Mouse (Mus musculus) small intestine, adult 2 months (tissue): Measurements from ENCODE around the gene Nsg2. TPM values are rescaled to one million over a fixed set of nuclear protein-coding genes. Genes with fewer than 3 reads are reported as not detected.
"Not testable (repeated sequence)": the region's sequence is repeated elsewhere in the genome, so short reads cannot be mapped to it uniquely, and the experiment has no call there.

ENCODE experiments used
- H3K27ac ChIP-seq: fragments of 200-500 bp; 2 replicates; pipeline ENCODE4 v1.5.1; 2012; ENCODE audit warnings: low read depth, low read length, control low read depth, inconsistent platforms; ENCODE audit not compliant: insufficient read depth
- H3K27me3 ChIP-seq: fragments of 200-500 bp; 2 replicates; pipeline ENCODE4 v1.6.1; 2012; ENCODE audit warnings: mild to moderate bottlenecking, moderate library complexity, low read length, inconsistent platforms; ENCODE audit not compliant: control insufficient read depth, insufficient read depth
- H3K36me3 ChIP-seq: fragments of 200-500 bp; 2 replicates; pipeline ENCODE4 v1.6.1; 2012; ENCODE audit warnings: mild to moderate bottlenecking, low read length, control low read depth, inconsistent platforms; ENCODE audit not compliant: control insufficient read depth, insufficient read depth
- H3K4me1 ChIP-seq: fragments of 200-500 bp; 2 replicates; pipeline ENCODE4 v1.6.1; 2012; ENCODE audit warnings: low read length, inconsistent platforms, mixed read lengths; ENCODE audit not compliant: control insufficient read depth, insufficient read depth, insufficient read length
- H3K4me3 ChIP-seq: fragments of 200-500 bp; 2 replicates; pipeline ENCODE4 v1.5.1; 2012; ENCODE audit warnings: low read depth, mild to moderate bottlenecking, control low read depth, inconsistent platforms, low read length, moderate library complexity
- CTCF ChIP-seq: fragments of 200-500 bp; IDR thresholded peaks from 2 replicates; pipeline ENCODE4 v1.5.1; 2012; ENCODE audit warnings: low read depth, mild to moderate bottlenecking, control low read depth, inconsistent platforms, low read length, moderate library complexity, mixed read lengths; ENCODE audit not compliant: insufficient replicate concordance, insufficient read length; ENCODE audit errors: extremely low read depth
- POLR2A ChIP-seq: fragments of 200-500 bp; IDR thresholded peaks from 2 replicates; pipeline ENCODE4 v1.6.1; 2012; ENCODE audit warnings: low read depth, mild to moderate bottlenecking, control low read depth, inconsistent platforms, low read length, moderate library complexity
- whole genome bisulfite sequencing: fragments of 180-500 bp; shearing (Covaris S2); methylation state at CpG from one replicate; pipeline ENCODE4 v1.1.7; 2018; 5-methylcytosine and 5-hydroxymethylcytosine counted together
- polyA plus RNA-seq: library from polyadenylated mRNA; depleted of rRNA; stranded (reverse); fragments of >200 nt; gene quantifications from 2 replicates; pipeline ENCODE4 v1.2.3, GENCODE M21; 2012

Gene Nsg2
- polyA plus RNA-seq, 1 experiment: 1.8 TPM

DNA sequence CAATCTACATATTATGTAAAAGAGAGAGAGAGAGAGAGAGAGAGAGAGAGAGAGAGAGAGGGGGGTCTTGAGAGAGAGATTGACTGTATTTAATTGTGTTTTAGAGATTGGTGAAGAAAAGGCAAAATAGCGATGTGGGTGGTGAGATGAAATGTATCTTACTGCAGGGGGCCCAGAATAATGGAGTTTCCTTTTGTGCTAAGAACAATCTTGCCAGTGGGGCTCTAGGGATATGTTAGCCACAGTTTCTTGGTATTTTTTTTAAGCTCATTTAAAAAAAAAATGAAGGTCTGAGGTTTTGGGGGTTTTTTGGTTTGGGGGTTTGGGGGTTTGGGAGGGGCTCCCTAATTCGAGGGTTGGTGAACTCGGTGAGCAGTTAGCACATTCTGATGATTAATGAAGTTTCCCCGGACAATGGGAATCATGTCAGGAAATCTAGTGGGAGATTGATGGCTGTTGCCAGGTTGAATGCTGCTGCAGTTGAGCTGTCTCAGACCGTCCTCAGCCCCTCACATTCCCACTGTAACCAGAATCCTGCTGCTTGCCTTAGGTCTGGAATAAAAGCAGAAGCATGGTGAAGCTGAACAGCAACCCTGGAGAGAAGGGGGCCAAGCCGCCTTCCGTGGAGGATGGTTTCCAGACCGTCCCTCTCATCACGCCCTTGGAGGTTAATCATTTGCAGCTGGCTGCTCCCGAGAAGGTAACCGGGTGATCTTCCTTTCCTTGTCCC, 1.1 kb downstream of the Nsg2 start:
- Histone ChIP-seq H3K4me3 (no peak overlapping the region), H3K27me3 (peaks cover 10% of the 10 kb centered on the region; the same call in 1 of the 2 replicates), H3K27ac (no peak overlapping the region), H3K4me1 (no peaks in the 10 kb centered on the region), H3K36me3 (no peaks in the 10 kb centered on the region)
- WGBS: 15% methylated on average over 11 of the region's 11 CpGs
- TF ChIP-seq POLR2A (no peak), CTCF (no peak)

DNA sequence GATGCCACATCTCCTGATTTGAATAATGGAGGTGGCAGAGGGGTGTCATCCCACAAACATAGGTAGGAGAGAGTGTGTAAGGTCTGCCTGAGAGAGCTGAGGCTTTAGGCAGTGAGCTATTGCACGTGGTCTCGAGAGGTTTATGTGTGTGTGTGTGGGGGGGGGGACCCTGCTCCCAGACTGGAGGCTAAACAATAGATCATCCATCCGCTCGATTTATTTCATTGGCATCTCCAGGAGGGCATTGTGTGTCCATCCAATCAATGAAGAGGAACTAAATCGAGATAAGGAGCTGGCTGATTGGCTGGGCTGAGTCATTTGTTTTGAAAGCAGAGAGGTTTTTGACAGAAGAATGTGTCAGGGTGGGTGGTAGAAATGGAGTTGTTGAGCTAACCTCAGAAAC, 2.4 kb downstream of the Nsg2 start:
- WGBS: 10% methylated on average over 5 of the region's 5 CpGs
- H3K36me3 ChIP-seq: no peaks in the 10 kb centered on the region
- H3K27ac ChIP-seq: no peak overlapping the region
- no peak overlapping the region for H3K4me3 ChIP-seq
- H3K4me1 ChIP-seq: no peaks in the 10 kb centered on the region
- TF ChIP-seq CTCF (no peak), POLR2A (no peak)
- peaks cover 10% of the 10 kb centered on the region; the same call in 1 of the 2 replicates for H3K27me3 ChIP-seq

DNA sequence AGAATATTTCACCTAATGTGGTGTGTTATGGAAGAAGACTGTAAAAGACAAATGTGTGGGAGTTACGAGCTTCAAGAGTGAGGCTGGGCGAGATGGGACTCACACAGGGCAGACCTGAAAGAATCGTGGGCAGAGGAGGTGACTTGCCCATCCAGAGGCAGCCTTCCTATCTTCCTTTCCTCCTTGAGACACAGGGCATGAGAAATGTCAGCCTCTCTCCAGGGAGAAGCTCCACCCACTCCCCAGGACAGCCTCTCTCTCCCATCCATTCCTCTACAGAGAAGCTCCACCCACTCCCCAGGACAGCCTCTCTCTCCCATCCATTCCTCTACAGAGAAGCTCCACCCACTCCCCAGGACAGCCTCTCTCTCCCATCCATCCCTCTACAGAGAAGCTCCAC, 7.8 kb downstream of the Nsg2 start:
- not testable (repeated sequence) for H3K27me3 ChIP-seq, H3K27ac ChIP-seq, H3K4me3 ChIP-seq, H3K36me3 ChIP-seq, H3K4me1 ChIP-seq
- 90% methylated on average over 3 of the region's 3 CpGs for WGBS

DNA sequence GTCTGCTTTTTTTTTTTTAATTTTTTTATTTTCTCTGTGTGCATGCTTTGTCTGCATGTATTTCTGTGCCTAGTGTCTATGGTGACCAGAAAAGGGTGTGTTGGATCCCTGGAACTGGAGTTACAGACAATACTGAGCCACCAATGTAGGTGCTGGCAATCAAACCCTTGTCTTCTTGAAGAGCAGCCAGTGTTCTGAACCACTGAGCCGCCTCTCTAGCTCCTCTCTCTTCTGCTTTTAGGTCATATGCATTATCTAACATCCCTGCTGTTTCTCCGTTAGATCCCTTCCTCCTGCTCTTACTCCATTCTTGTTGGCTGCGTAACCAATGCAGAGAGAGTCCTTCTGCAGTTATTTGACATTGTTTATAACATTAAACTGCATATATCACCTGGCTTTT, 8.6 kb downstream of the Nsg2 start:
- Histone ChIP-seq H3K27ac (no peak overlapping the region), H3K4me1 (0 out of 2 replicates have a peak, but pooled peaks cover 3% of the 10 kb centered on the region), H3K27me3 (no peaks in the 10 kb centered on the region), H3K36me3 (no peaks in the 10 kb centered on the region), H3K4me3 (no peak overlapping the region)
- 82% methylated on average over 3 of the region's 3 CpGs for WGBS
- TF ChIP-seq CTCF (no peak), POLR2A (no peak)

DNA sequence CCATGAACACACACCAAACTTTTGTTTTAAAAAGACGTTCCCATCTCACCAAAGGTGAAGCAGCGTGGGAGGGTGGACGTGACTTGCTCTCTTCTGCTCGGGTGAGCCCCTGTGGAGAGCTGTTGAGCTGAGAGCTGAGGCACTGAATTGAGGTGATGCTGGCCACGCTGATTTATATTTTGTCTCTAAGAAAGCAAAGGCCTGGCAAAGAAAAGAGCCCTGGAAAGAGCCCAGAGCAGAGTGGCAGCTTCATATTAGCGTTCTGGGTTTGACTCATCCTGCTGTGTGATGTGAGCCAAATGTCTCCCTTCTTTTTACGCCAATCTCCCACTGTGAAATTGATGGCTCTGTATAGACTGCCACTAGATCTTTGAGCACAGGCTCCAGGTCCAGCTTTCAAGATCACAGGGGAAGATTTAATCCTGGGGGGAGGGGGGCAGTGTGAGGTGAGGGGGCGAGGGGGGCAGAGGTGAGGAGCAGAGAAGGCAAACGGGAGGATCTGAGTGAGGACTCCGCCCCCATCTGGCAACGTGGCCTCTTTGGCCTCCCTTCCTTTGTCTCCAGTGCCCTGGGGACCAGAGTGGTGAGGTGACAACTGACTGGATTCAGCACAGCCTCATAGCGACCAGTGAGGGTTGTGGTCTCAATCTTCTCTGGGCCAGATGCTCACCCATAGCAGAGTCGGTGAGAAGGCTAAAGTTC, 9.8 kb downstream of the Nsg2 start:
- 37% methylated on average over 13 of the region's 13 CpGs for WGBS
- H3K27ac ChIP-seq: no peak overlapping the region
- TF ChIP-seq POLR2A (no peak), CTCF (no peak)
- H3K36me3 ChIP-seq: no peaks in the 10 kb centered on the region
- H3K27me3 ChIP-seq: no peaks in the 10 kb centered on the region
- H3K4me3 ChIP-seq: no peak overlapping the region
- H3K4me1 ChIP-seq: 0 out of 2 replicates have a peak, but pooled peaks cover 3% of the 10 kb centered on the region

DNA sequence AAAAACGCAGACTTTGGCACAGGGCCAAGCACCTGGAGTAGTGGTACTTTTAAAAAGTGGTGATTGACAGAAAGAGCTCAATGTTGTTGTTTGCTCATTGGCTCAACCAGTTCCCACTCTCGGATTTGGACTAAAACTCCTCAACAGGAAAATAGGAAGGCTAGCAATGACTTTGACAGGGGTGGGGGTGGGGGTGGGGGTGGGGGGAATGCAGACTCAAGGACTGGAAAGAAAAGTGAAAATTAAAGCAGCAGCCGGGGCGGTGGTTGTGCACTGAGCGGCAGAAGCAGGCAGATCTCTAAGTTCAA, 10.4 kb downstream of the Nsg2 start:
- H3K27ac ChIP-seq: no peak overlapping the region
- H3K4me3 ChIP-seq: no peak overlapping the region

DNA sequence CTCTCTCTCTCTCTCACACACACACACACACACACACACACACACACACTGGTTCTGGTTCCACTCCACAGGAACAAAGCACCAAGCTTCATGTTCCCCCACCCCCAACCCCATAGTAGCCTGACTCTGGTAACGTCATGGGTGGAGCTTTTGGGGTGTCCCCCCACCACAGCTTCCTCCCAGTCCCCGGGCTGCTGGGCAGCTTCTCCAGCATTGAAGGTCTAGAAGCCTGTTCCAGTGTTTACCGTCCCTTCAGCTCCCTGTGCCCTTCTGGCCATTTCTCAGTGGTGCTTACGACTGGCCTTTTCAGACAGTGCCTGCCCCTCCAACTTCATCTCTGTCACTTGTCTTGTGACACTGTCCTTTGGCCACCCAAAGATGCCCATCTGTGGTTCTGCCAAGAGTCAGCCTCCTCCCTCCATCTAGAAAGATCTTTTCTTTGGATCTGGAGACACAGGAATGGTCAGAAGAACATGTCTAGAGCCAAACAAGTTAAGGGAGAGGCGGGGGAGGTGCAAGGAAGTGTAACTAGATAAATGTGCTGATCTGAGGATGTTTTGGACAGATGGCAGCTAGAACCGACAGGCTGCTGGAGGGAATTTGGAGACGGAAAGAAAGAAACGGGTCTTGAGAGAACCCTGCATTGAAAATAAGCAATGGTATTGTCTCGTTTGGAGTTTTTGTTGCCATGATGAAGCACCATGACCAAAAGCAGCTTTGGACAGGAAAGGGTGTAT, 11.8 kb downstream of the Nsg2 start:
- no peak overlapping the region for H3K27ac ChIP-seq
- 72% methylated on average over 9 of the region's 9 CpGs for WGBS
- H3K27me3 ChIP-seq: no peaks in the 10 kb centered on the region
- H3K36me3 ChIP-seq: no peaks in the 10 kb centered on the region
- no peak for TF ChIP-seq CTCF
- no peak for TF ChIP-seq POLR2A
- 0 out of 2 replicates have a peak, but pooled peaks cover 3% of the 10 kb centered on the region for H3K4me1 ChIP-seq
- H3K4me3 ChIP-seq: no peak overlapping the region

More for the DNA sequence above, 10.4 kb downstream of the Nsg2 start:
- no peak for TF ChIP-seq POLR2A
- no peak for TF ChIP-seq CTCF
- H3K27me3 ChIP-seq: no peaks in the 10 kb centered on the region
- H3K36me3 ChIP-seq: no peaks in the 10 kb centered on the region
- WGBS: 38% methylated on average over 5 of the region's 5 CpGs
- H3K4me1 ChIP-seq: 0 out of 2 replicates have a peak, but pooled peaks cover 3% of the 10 kb centered on the region
